Mouse (Mus musculus): Measurements from ENCODE around the gene Zgpat.
A peak's percentile ranks its signal among the peaks of the same experiment; 100 is the strongest.

Zgpat gene

GRCm38 (mm10) chr2:181384463-181384862 lies 19.7 kb downstream of the Zgpat start:
- DNase-seq (ENCODE audit: inconsistent age in 2 of 2, low spot score in 1 of 2): no peak

GRCm38 (mm10) chr2:181384919-181385391 lies 20.2 kb downstream of the Zgpat start:
- peak in 1 of 2 experiments; percentile 62 for DNase-seq (ENCODE audit: inconsistent age in 2 of 2, low spot score in 1 of 2)

- DNase-seq (ENCODE audit: inconsistent age in 2 of 2, low spot score in 1 of 2): peak in 1 of 2 experiments; percentile 72
These were observed 21.2 kb downstream of the Zgpat start for GRCm38 (mm10) chr2:181385885-181386284.

GRCm38 (mm10) chr2:181386663-181387210 lies 22.0 kb downstream of the Zgpat start:
- DNase-seq (ENCODE audit: inconsistent age in 2 of 2, low spot score in 1 of 2): peak in 1 of 2 experiments; percentile 19

GRCm38 (mm10) chr2:181390136-181390870 lies 25.6 kb downstream of the Zgpat start:
- DNase-seq (ENCODE audit: inconsistent age in 2 of 2, low spot score in 1 of 2): peak; percentile 74 to 87

- DNase-seq (ENCODE audit: inconsistent age in 2 of 2, low spot score in 1 of 2): no peak
These were observed 26.3 kb downstream of the Zgpat start for GRCm38 (mm10) chr2:181391022-181391421.

GRCm38 (mm10) chr2:181391541-181391940 lies 26.8 kb downstream of the Zgpat start:
- peak in 1 of 2 experiments; percentile 25 for DNase-seq (ENCODE audit: inconsistent age in 2 of 2, low spot score in 1 of 2)

- peak; percentile 88 to 96 for DNase-seq (ENCODE audit: inconsistent age in 2 of 2, low spot score in 1 of 2)
These were observed 28.0 kb downstream of the Zgpat start for GRCm38 (mm10) chr2:181392600-181393213.

- peak; percentile 47 to 81 for DNase-seq (ENCODE audit: inconsistent age in 2 of 2, low spot score in 1 of 2)
These were observed 29.4 kb downstream of the Zgpat start for GRCm38 (mm10) chr2:181394086-181394485.

- peak; percentile 56 to 79 for DNase-seq (ENCODE audit: inconsistent age in 2 of 2, low spot score in 1 of 2)
These were observed 32.6 kb downstream of the Zgpat start for GRCm38 (mm10) chr2:181397207-181397761.

GRCm38 (mm10) chr2:181401497-181401896 lies 36.8 kb downstream of the Zgpat start:
- DNase-seq (ENCODE audit: inconsistent age in 2 of 2, low spot score in 1 of 2): no peak

GRCm38 (mm10) chr2:181403722-181404121 lies 39.0 kb downstream of the Zgpat start:
- no peak for DNase-seq (ENCODE audit: inconsistent age in 2 of 2, low spot score in 1 of 2)

- DNase-seq (ENCODE audit: inconsistent age in 2 of 2, low spot score in 1 of 2): no peak
These were observed 44.9 kb downstream of the Zgpat start for GRCm38 (mm10) chr2:181409643-181410042.

- DNase-seq (ENCODE audit: inconsistent age in 2 of 2, low spot score in 1 of 2): peak; percentile 76 to 90
These were observed 46.2 kb downstream of the Zgpat start for GRCm38 (mm10) chr2:181410760-181411473.

GRCm38 (mm10) chr2:181413141-181413540 lies 48.4 kb downstream of the Zgpat start:
- peak; percentile 25 to 68 for DNase-seq (ENCODE audit: inconsistent age in 2 of 2, low spot score in 1 of 2)

GRCm38 (mm10) chr2:181415945-181416344 lies 51.2 kb downstream of the Zgpat start:
- peak; percentile 70 to 89 for DNase-seq (ENCODE audit: inconsistent age in 2 of 2, low spot score in 1 of 2)

- DNase-seq (ENCODE audit: inconsistent age in 2 of 2, low spot score in 1 of 2): no peak
These were observed 54.6 kb downstream of the Zgpat start for GRCm38 (mm10) chr2:181419359-181419758.

- DNase-seq (ENCODE audit: inconsistent age in 2 of 2, low spot score in 1 of 2): no peak
These were observed 55.7 kb downstream of the Zgpat start for GRCm38 (mm10) chr2:181420426-181420825.

- no peak for DNase-seq (ENCODE audit: inconsistent age in 2 of 2, low spot score in 1 of 2)
These were observed 56.3 kb downstream of the Zgpat start for GRCm38 (mm10) chr2:181420903-181421638.

- DNase-seq (ENCODE audit: inconsistent age in 2 of 2, low spot score in 1 of 2): peak in 1 of 2 experiments; percentile 41
These were observed 59.1 kb downstream of the Zgpat start for GRCm38 (mm10) chr2:181423834-181424233.

Measured in adrenal gland, adult (tissue).